8 mouse cellular contexts compared by ENCODE assay signal in the genomic region with DNA sequence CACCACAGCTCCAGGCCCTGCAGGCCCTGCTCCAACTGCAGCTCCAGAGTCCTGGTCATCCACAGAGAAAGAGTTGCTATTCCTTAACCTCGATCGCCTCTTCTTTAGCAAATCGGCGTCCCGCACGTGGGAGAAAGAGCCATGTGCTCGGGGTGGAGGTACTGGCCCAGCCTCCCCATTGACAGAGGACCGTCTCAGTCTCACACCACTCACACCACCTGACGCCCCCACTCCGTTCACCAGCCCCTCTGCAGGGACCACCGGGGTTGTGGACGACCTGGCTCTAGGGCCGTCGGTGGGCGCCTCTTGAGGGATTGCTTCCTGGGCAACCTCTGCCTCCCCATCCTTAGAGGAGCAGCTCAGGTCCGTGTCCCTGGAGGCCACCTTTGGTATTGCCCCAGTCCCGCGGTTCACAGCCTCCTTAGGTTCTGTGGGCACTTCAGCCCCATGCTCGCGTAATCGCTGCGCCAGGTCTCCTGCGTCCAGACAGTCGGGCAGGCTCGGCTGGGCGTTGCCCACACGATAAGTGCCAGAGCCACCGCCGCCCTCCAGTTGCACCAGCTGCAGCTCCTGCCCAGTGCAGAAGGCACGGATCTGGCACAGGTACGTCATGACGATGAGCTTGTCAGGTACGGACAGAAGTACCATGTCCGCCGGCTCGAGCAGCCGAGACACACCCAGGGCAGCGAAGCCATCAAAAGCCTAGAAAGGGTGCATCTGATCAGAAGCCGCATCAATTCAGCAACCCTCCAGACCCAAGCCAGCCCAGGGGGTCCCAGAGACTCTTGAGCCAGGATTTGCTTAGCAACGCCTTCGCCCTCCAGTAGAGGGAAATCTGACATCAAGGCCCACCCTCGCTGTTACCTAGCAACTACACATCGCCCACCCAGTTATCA. TPM values are rescaled to one million over a fixed set of nuclear protein-coding genes. Genes with fewer than 3 reads are reported as not detected.
DNase-seq lines count a peak whose midpoint lies in the region; ATAC-seq and TF ChIP-seq lines count a peak whose summit lies in the region.

No protein-coding gene starts in this region.

- no peaks in the 10 kb centered on the region for H3K9me3 ChIP-seq in embryonic facial prominence, embryonic 11.5 days (replicated peaks; ENCODE audit: control insufficient read depth, low read length)
- no peaks in the 10 kb centered on the region for H3K9me3 ChIP-seq in intestine, embryonic 15.5 days
- no peaks in the 10 kb centered on the region for H3K9me3 ChIP-seq in liver, embryonic 14.5 days (ENCODE audit: control insufficient read depth, low read length)
- H3K9me3 ChIP-seq in neural tube, embryonic 12.5 days, result no peaks in the 10 kb centered on the region

- H3K27ac ChIP-seq in embryonic facial prominence, embryonic 11.5 days (replicated peaks; ENCODE audit: low read depth, low read length), result no peak overlapping the region
- H3K27ac ChIP-seq in intestine, embryonic 15.5 days, result 0 out of 2 replicates have a peak overlapping the region, but pooled peaks have one; percentile 15
- H3K27ac ChIP-seq in liver, embryonic 14.5 days, result no peak overlapping the region
- H3K27ac ChIP-seq in neural tube, embryonic 12.5 days, result no peak overlapping the region

- H3K27me3 ChIP-seq in embryonic facial prominence, embryonic 11.5 days (ENCODE audit: control insufficient read depth, insufficient read depth, low read length), result no peaks in the 10 kb centered on the region
- no peaks in the 10 kb centered on the region for H3K27me3 ChIP-seq in intestine, embryonic 15.5 days (replicated peaks)
- H3K27me3 ChIP-seq in liver, embryonic 14.5 days (ENCODE audit: control insufficient read depth, insufficient read depth, low read length), result no peaks in the 10 kb centered on the region
- H3K27me3 ChIP-seq in neural tube, embryonic 12.5 days (replicated peaks), result no peaks in the 10 kb centered on the region

- peak; percentile 68 for TF ChIP-seq CTCF in liver, embryonic 14.5 days (IDR thresholded peaks at IDR 0.05; ENCODE audit: low read depth)

- peak overlapping the region; percentile 28; the same call in 1 of the 2 replicates for H3K9ac ChIP-seq in embryonic facial prominence, embryonic 11.5 days (replicated peaks; ENCODE audit: low read length)
- H3K9ac ChIP-seq in intestine, embryonic 15.5 days, result 0 out of 2 replicates have a peak overlapping the region, but pooled peaks have one; percentile 13
- H3K9ac ChIP-seq in liver, embryonic 14.5 days (replicated peaks), result no peak overlapping the region
- 0 out of 2 replicates have a peak overlapping the region, but pooled peaks have one; percentile 21 for H3K9ac ChIP-seq in neural tube, embryonic 12.5 days

- 22% methylated on average over 43 of the region's 43 CpGs for WGBS in embryonic facial prominence, embryonic 11.5 days
- 33% methylated on average over 43 of the region's 43 CpGs for WGBS in intestine, embryonic 15.5 days
- WGBS in liver, embryonic 14.5 days (ENCODE audit: insufficient replicate concordance), result 74% methylated on average over 43 of the region's 43 CpGs
- 17% methylated on average over 43 of the region's 43 CpGs for WGBS in neural tube, embryonic 12.5 days

- DNase-seq in adrenal gland, adult (ENCODE audit: inconsistent age in 2 of 2, low spot score in 1 of 2), result peak; percentile 41 to 55
- no peak for DNase-seq in adrenal gland, adult 8-10 months
- DNase-seq in 3T3-L1 (ENCODE audit: low read depth, low spot score) (peak; percentile 51), adipocyte (ENCODE audit: low spot score) (no peak)
- DNase-seq in embryonic facial prominence, embryonic 11.5 days (ENCODE audit: low spot score), result peak; percentile 63
- DNase-seq in liver, embryonic 14.5 days (ENCODE audit: low read depth in 3 of 3, low spot score in 3 of 3), result peak in 1 of 3 experiments; percentile 49

- H3K4me1 ChIP-seq in embryonic facial prominence, embryonic 11.5 days (ENCODE audit: control insufficient read depth, insufficient read depth, low read length), result no peaks in the 10 kb centered on the region
- peaks cover 24% of the 10 kb centered on the region for H3K4me1 ChIP-seq in intestine, embryonic 15.5 days (replicated peaks)
- H3K4me1 ChIP-seq in liver, embryonic 14.5 days (replicated peaks; ENCODE audit: control insufficient read depth in 2 of 2, insufficient read depth in 2 of 2, low read length in 1 of 2), result peaks cover 16 to 22% of the 10 kb centered on the region in 2 experiments
- H3K4me1 ChIP-seq in neural tube, embryonic 12.5 days, result peaks cover 13% of the 10 kb centered on the region

- peaks cover 5% of the 10 kb centered on the region for H3K36me3 ChIP-seq in embryonic facial prominence, embryonic 11.5 days (replicated peaks; ENCODE audit: control insufficient read depth, insufficient read depth, low read depth, low read length)
- peaks cover 30% of the 10 kb centered on the region for H3K36me3 ChIP-seq in intestine, embryonic 15.5 days
- H3K36me3 ChIP-seq in liver, embryonic 14.5 days (replicated peaks; ENCODE audit: control insufficient read depth, insufficient read depth, low read depth), result peaks cover 98% of the 10 kb centered on the region
- peaks cover 88% of the 10 kb centered on the region for H3K36me3 ChIP-seq in neural tube, embryonic 12.5 days

- no peak for TF ChIP-seq EP300 in liver, embryonic 14.5 days (IDR thresholded peaks at IDR 0.05; ENCODE audit: low read depth)

- peak overlapping the region; percentile 23; the same call in 1 of the 2 replicates for H3K4me2 ChIP-seq in embryonic facial prominence, embryonic 11.5 days (ENCODE audit: low read depth, low read length)
- H3K4me2 ChIP-seq in intestine, embryonic 15.5 days (replicated peaks), result peak overlapping the region; percentile 24
- H3K4me2 ChIP-seq in liver, embryonic 14.5 days (ENCODE audit: low read depth), result peak overlapping the region; percentile 3; the same call in 1 of the 2 replicates
- H3K4me2 ChIP-seq in neural tube, embryonic 12.5 days (replicated peaks), result peak overlapping the region; percentile 43

- ATAC-seq in embryonic facial prominence, embryonic 11.5 days (replicated peaks; ENCODE audit: insufficient number of reproducible peaks, low FRiP score, low TSS enrichment, low read depth), result peak; percentile 49; the same call in 1 of the 2 replicates
- peak; percentile 60 for ATAC-seq in intestine, embryonic 15.5 days
- peak; percentile 27 for ATAC-seq in liver, embryonic 14.5 days (ENCODE audit: insufficient read depth)
- 0 out of 2 replicates have a peak, but pooled peaks have one; percentile 37 for ATAC-seq in neural tube, embryonic 12.5 days (ENCODE audit: low FRiP score, low read depth)

- H3K4me3 ChIP-seq in embryonic facial prominence, embryonic 11.5 days (ENCODE audit: low read depth, low read length), result no peak overlapping the region
- H3K4me3 ChIP-seq in intestine, embryonic 15.5 days (replicated peaks), result no peak overlapping the region
- no peak overlapping the region for H3K4me3 ChIP-seq in liver, embryonic 14.5 days (ENCODE audit: insufficient read depth in 1 of 2, low read depth in 2 of 2, low read length in 2 of 2)
- no peak overlapping the region for H3K4me3 ChIP-seq in neural tube, embryonic 12.5 days

RNA-seq across cellular contexts. Expression of gene Ehbp1l1, which starts 10.1 kb away (rescaled TPM):
- 10 to 100 TPM; 24.9 to 39.2 (median 32.8) TPM for total RNA-seq in adrenal gland, adult 8-10 months (2022)
- 4.5 and 5.5 TPM in 2 replicates for polyA plus RNA-seq in embryonic facial prominence, embryonic 11.5 days (2014; fragmentation: Nextera tagmentation; extraction: Ambion mirVana)
- 38.6 and 40.1 TPM in 2 replicates for polyA plus RNA-seq in intestine, embryonic 15.5 days (2015; fragmentation: Nextera tagmentation; extraction: Ambion mirVana)
- 70.8 and 95.5 TPM in 2 replicates for polyA plus RNA-seq in liver, embryonic 14.5 days (2012; rRNA removed)
- polyA plus RNA-seq in liver, embryonic 14.5 days (2014; fragmentation: Nextera tagmentation; extraction: Ambion mirVana), result 66.0 and 76.7 TPM in 2 replicates
- polyA plus RNA-seq in neural tube, embryonic 12.5 days (2016; fragmentation: Nextera tagmentation; extraction: Ambion mirVana), result 10.1 and 10.5 TPM in 2 replicates

RNA-seq across cellular contexts. Expression of gene Kcnk7, which starts 11.9 kb away (rescaled TPM):
- total RNA-seq in adrenal gland, adult 8-10 months (2022), result not detected
- not detected in 2 replicates for polyA plus RNA-seq in embryonic facial prominence, embryonic 11.5 days (2014; fragmentation: Nextera tagmentation; extraction: Ambion mirVana)
- 0.29 and 0.43 TPM in 2 replicates for polyA plus RNA-seq in intestine, embryonic 15.5 days (2015; fragmentation: Nextera tagmentation; extraction: Ambion mirVana)
- polyA plus RNA-seq in liver, embryonic 14.5 days (2012; rRNA removed), result 0.04 TPM in 1 of 2 replicates, not detected in the other
- polyA plus RNA-seq in liver, embryonic 14.5 days (2014; fragmentation: Nextera tagmentation; extraction: Ambion mirVana), result 0.17 and 0.27 TPM in 2 replicates
- polyA plus RNA-seq in neural tube, embryonic 12.5 days (2016; fragmentation: Nextera tagmentation; extraction: Ambion mirVana), result 0.19 TPM in 2 replicates

RNA-seq across cellular contexts. Expression of gene Fam89b, which starts 13.4 kb away (rescaled TPM):
- 10 to 100 TPM; 56.2 to 62.7 (median 57.0) TPM for total RNA-seq in adrenal gland, adult 8-10 months (2022)
- polyA plus RNA-seq in embryonic facial prominence, embryonic 11.5 days (2014; fragmentation: Nextera tagmentation; extraction: Ambion mirVana), result 137 and 151 TPM in 2 replicates
- 68.7 and 69.6 TPM in 2 replicates for polyA plus RNA-seq in intestine, embryonic 15.5 days (2015; fragmentation: Nextera tagmentation; extraction: Ambion mirVana)
- 44.0 and 50.9 TPM in 2 replicates for polyA plus RNA-seq in liver, embryonic 14.5 days (2012; rRNA removed)
- 40.6 and 41.0 TPM in 2 replicates for polyA plus RNA-seq in liver, embryonic 14.5 days (2014; fragmentation: Nextera tagmentation; extraction: Ambion mirVana)
- polyA plus RNA-seq in neural tube, embryonic 12.5 days (2016; fragmentation: Nextera tagmentation; extraction: Ambion mirVana), result 193 and 195 TPM in 2 replicates

RNA-seq across cellular contexts. Expression of gene Ltbp3, which starts 24.7 kb away (rescaled TPM):
- 100 to 1,000 TPM; 254 to 451 (median 353) TPM for total RNA-seq in adrenal gland, adult 8-10 months (2022)
- polyA plus RNA-seq in embryonic facial prominence, embryonic 11.5 days (2014; fragmentation: Nextera tagmentation; extraction: Ambion mirVana), result 5.9 and 9.5 TPM in 2 replicates
- 20.7 and 21.7 TPM in 2 replicates for polyA plus RNA-seq in intestine, embryonic 15.5 days (2015; fragmentation: Nextera tagmentation; extraction: Ambion mirVana)
- polyA plus RNA-seq in liver, embryonic 14.5 days (2012; rRNA removed), result 1.9 and 2.1 TPM in 2 replicates
- 0.85 and 1.6 TPM in 2 replicates for polyA plus RNA-seq in liver, embryonic 14.5 days (2014; fragmentation: Nextera tagmentation; extraction: Ambion mirVana)
- 10.6 and 12.6 TPM in 2 replicates for polyA plus RNA-seq in neural tube, embryonic 12.5 days (2016; fragmentation: Nextera tagmentation; extraction: Ambion mirVana)

RNA-seq across cellular contexts. Expression of gene Pcnx3, which starts 27.3 kb away (rescaled TPM):
- total RNA-seq in adrenal gland, adult 8-10 months (2022), result 100 to 1,000 TPM in 3 of 4 experiments, 10 to 100 TPM in 1; 95.1 to 183 (median 136) TPM
- polyA plus RNA-seq in embryonic facial prominence, embryonic 11.5 days (2014; fragmentation: Nextera tagmentation; extraction: Ambion mirVana), result 17.5 and 22.0 TPM in 2 replicates
- 16.3 and 16.8 TPM in 2 replicates for polyA plus RNA-seq in intestine, embryonic 15.5 days (2015; fragmentation: Nextera tagmentation; extraction: Ambion mirVana)
- 19.8 and 25.9 TPM in 2 replicates for polyA plus RNA-seq in liver, embryonic 14.5 days (2012; rRNA removed)
- 9.1 and 9.8 TPM in 2 replicates for polyA plus RNA-seq in liver, embryonic 14.5 days (2014; fragmentation: Nextera tagmentation; extraction: Ambion mirVana)
- polyA plus RNA-seq in neural tube, embryonic 12.5 days (2016; fragmentation: Nextera tagmentation; extraction: Ambion mirVana), result 30.3 and 32.4 TPM in 2 replicates

Comparison
In these comparisons a context has a peak if more than half of its experiments do, and no peak if none do; other contexts are left out.
1. DNase-seq: peak in adrenal gland, adult (2 of 2), 3T3-L1 (single experiment) and embryonic facial prominence, embryonic 11.5 days (single experiment); none in adrenal gland, adult 8-10 months (single experiment) and adipocyte (single experiment).
2. Peak in every context shown above with its lines, with median percentiles within 50 percentile points of each other: ATAC-seq and H3K4me2 ChIP-seq.